Mouse (Mus musculus) MEL (cell line): ENCODE data around the gene Setd6. TPM values are rescaled to one million over a fixed set of nuclear protein-coding genes. Genes with fewer than 3 reads are reported as not detected.

ENCODE experiments used
- DNase-seq: peaks from one replicate; pipeline ENCODE4 v3.0.0; 2011; ENCODE audit warnings: low read depth, low spot score
- H3K27ac ChIP-seq: 2 replicates; pipeline ENCODE4 v1.5.1; 2012; ENCODE audit warnings: low read depth, mild to moderate bottlenecking, control low read depth, low read length, moderate library complexity; ENCODE audit not compliant: control insufficient read depth
- H3K27me3 ChIP-seq, 2 experiments: fragments of 150-350 bp in 1 of 2; sonication (generic) in 1 of 2; 2 replicates each; pipeline ENCODE4 v1.6.1; 2012; ENCODE audit warnings: low read length in 2 of 2, mild to moderate bottlenecking in 2 of 2, improper control_type of control experiment in 1 of 2, moderate library complexity in 1 of 2; ENCODE audit not compliant: insufficient read depth in 2 of 2, control insufficient read depth in 1 of 2
- H3K36me3 ChIP-seq, 2 experiments: 2 replicates each; pipeline ENCODE4 v1.6.1; 2012 to 2014; ENCODE audit warnings: low read length in 2 of 2, improper control_type of control experiment in 1 of 2, inconsistent platforms in 1 of 2, mild to moderate bottlenecking in 1 of 2; ENCODE audit not compliant: insufficient read depth in 2 of 2, control insufficient read depth in 1 of 2
- H3K4me1 ChIP-seq, 2 experiments: fragments of 150-350 bp in 1 of 2; sonication (generic) in 1 of 2; 2 replicates each; pipeline ENCODE4 v1.6.1; 2012; ENCODE audit warnings: low read length in 2 of 2, improper control_type of control experiment in 1 of 2, mild to moderate bottlenecking in 1 of 2; ENCODE audit not compliant: insufficient read depth in 2 of 2, control insufficient read depth in 1 of 2
- H3K4me3 ChIP-seq, 2 experiments: fragments of 150-350 bp in 1 of 2; sonication (generic) in 1 of 2; 2 replicates each; pipeline ENCODE4 v1.5.1; 2012; ENCODE audit warnings: low read depth in 2 of 2, low read length in 2 of 2, mild to moderate bottlenecking in 2 of 2, moderate library complexity in 2 of 2, control low read depth in 1 of 2, improper control_type of control experiment in 1 of 2; ENCODE audit not compliant: control insufficient read depth in 1 of 2, insufficient read depth in 1 of 2
- H3K79me2 ChIP-seq: 2 replicates; pipeline ENCODE4 v1.6.1; 2012; ENCODE audit warnings: mild to moderate bottlenecking, low read length, moderate library complexity; ENCODE audit not compliant: control insufficient read depth, poor library complexity, insufficient read depth
- H3K9ac ChIP-seq: 2 replicates; pipeline ENCODE4 v1.6.1; 2012; ENCODE audit warnings: low read depth, mild to moderate bottlenecking, control low read depth, low read length, moderate library complexity; ENCODE audit not compliant: control insufficient read depth, poor library complexity, severe bottlenecking
- H3K9me3 ChIP-seq: fragments of 150-350 bp; sonication (generic); replicated peaks from 2 replicates; pipeline ENCODE4 v1.6.1; 2012; ENCODE audit warnings: mild to moderate bottlenecking, low read length, improper control_type of control experiment, moderate library complexity; ENCODE audit not compliant: insufficient read depth
- CTCF ChIP-seq, 3 experiments: IDR thresholded peaks in 2 of 3; conservative IDR thresholded peaks in 1 of 3; 2 replicates each; pipeline ENCODE4 v1.5.1; 2011 to 2012; ENCODE audit warnings: low read length in 3 of 3, low read depth in 2 of 3, mild to moderate bottlenecking in 2 of 3, improper control_type of control experiment in 1 of 3, inconsistent platforms in 1 of 3, mixed read lengths in 1 of 3, moderate library complexity in 1 of 3; ENCODE audit not compliant: control insufficient read depth in 1 of 3, insufficient read depth in 1 of 3, poor library complexity in 1 of 3, severe bottlenecking in 1 of 3
- E2F4 ChIP-seq: IDR thresholded peaks from 2 replicates; pipeline ENCODE4 v1.6.1; 2011; ENCODE audit warnings: low read depth, low read length, improper control_type of control experiment, borderline replicate concordance
- EP300 ChIP-seq, 2 experiments: IDR thresholded peaks; 2 replicates each; pipeline ENCODE4 v1.6.1; 2011; ENCODE audit warnings: improper control_type of control experiment in 2 of 2, low read length in 2 of 2, low read depth in 1 of 2, mild to moderate bottlenecking in 1 of 2
- KAT2A ChIP-seq: conservative IDR thresholded peaks from 2 replicates; pipeline ENCODE4 v1.6.1; 2012; ENCODE audit warnings: low read depth, low read length, improper control_type of control experiment, inconsistent platforms
- MEF2A ChIP-seq: IDR thresholded peaks from 2 replicates; pipeline ENCODE4 v1.6.1; 2014; ENCODE audit warnings: low read depth, mild to moderate bottlenecking, inconsistent platforms, low read length, improper control_type of control experiment; ENCODE audit not compliant: poor library complexity, insufficient replicate concordance, severe bottlenecking; ENCODE audit errors: extremely low read depth
- MYB ChIP-seq: IDR thresholded peaks from 2 replicates; pipeline ENCODE4 v1.6.1; 2011; ENCODE audit warnings: mild to moderate bottlenecking, low read depth, low read length, improper control_type of control experiment
- MYC ChIP-seq: IDR thresholded peaks from 2 replicates; pipeline ENCODE4 v1.6.1; 2011; ENCODE audit warnings: low read depth, mild to moderate bottlenecking, low read length, improper control_type of control experiment, moderate library complexity
- NELFE ChIP-seq: IDR thresholded peaks from 2 replicates; pipeline ENCODE4 v1.6.1; 2011; ENCODE audit warnings: low read depth, low read length, improper control_type of control experiment
- POLR2AphosphoS2 ChIP-seq: IDR thresholded peaks from 2 replicates; pipeline ENCODE4 v1.6.1; 2011; ENCODE audit warnings: low read length, improper control_type of control experiment
- POLR2AphosphoS5 ChIP-seq: IDR thresholded peaks from 2 replicates; pipeline ENCODE4 v1.6.1; 2012; ENCODE audit warnings: low read depth, borderline replicate concordance, mild to moderate bottlenecking, inconsistent platforms, low read length, moderate library complexity, mixed read lengths
- SIN3A ChIP-seq: IDR thresholded peaks from 2 replicates; pipeline ENCODE4 v1.6.1; 2012; ENCODE audit warnings: low read length, improper control_type of control experiment, inconsistent platforms
- SMC3 ChIP-seq: IDR thresholded peaks from 2 replicates; pipeline ENCODE4 v1.6.1; 2011; ENCODE audit warnings: low read depth, low read length, improper control_type of control experiment
- TAL1 ChIP-seq: IDR thresholded peaks from 2 replicates; pipeline ENCODE4 v1.6.1; 2012; ENCODE audit warnings: mild to moderate bottlenecking, inconsistent platforms, low read length, moderate library complexity, mixed read lengths
- TBP ChIP-seq: IDR thresholded peaks from 2 replicates; pipeline ENCODE4 v1.8.0; 2011; ENCODE audit warnings: low read depth, low read length, improper control_type of control experiment
- TCF12 ChIP-seq: IDR thresholded peaks from 2 replicates; pipeline ENCODE4 v1.6.1; 2014; ENCODE audit warnings: low read depth, mild to moderate bottlenecking, inconsistent platforms, low read length, improper control_type of control experiment, moderate library complexity
- USF1 ChIP-seq: IDR thresholded peaks from 2 replicates; pipeline ENCODE4 v1.6.1; 2014; ENCODE audit warnings: low read depth, mild to moderate bottlenecking, inconsistent platforms, low read length, improper control_type of control experiment, moderate library complexity
- USF2 ChIP-seq, 2 experiments: IDR thresholded peaks; 2 replicates each; pipeline ENCODE4 v1.6.1; 2011 to 2012; ENCODE audit warnings: improper control_type of control experiment in 2 of 2, low read length in 2 of 2, borderline replicate concordance in 1 of 2, inconsistent platforms in 1 of 2, low read depth in 1 of 2, mild to moderate bottlenecking in 1 of 2; ENCODE audit not compliant: insufficient read depth in 1 of 2
- ZC3H11A ChIP-seq: IDR thresholded peaks from 2 replicates; pipeline ENCODE4 v1.6.1; 2012; ENCODE audit warnings: low read depth, mild to moderate bottlenecking, inconsistent platforms, low read length, improper control_type of control experiment
- ZKSCAN1 ChIP-seq: IDR thresholded peaks from 2 replicates; pipeline ENCODE4 v1.6.1; 2012; ENCODE audit warnings: low read depth, mild to moderate bottlenecking, inconsistent platforms, low read length, improper control_type of control experiment, moderate library complexity
- ZMIZ1 ChIP-seq: IDR thresholded peaks from 2 replicates; pipeline ENCODE4 v1.6.1; 2012; ENCODE audit warnings: low read depth, mild to moderate bottlenecking, inconsistent platforms, low read length, improper control_type of control experiment, moderate library complexity
- polyA plus RNA-seq, 2 experiments: library from polyadenylated mRNA; stranded (reverse) in 1 of 2; unstranded in 1 of 2; fragments of >175 nt in 1 of 2; fragments of >200 nt in 1 of 2; gene quantifications; 2 replicates each; pipeline versions ENCODE4 v1.2.1 to v1.2.4; 2012; ENCODE audit warnings: low replicate concordance in 2 of 2, low read depth in 1 of 2; ENCODE audit not compliant: insufficient read length in 2 of 2, insufficient read depth in 1 of 2, missing spikeins in 1 of 2
- total RNA-seq: library from RNA; depleted of rRNA; stranded (reverse); fragments of 300-350 nt; gene quantifications from 2 replicates; pipeline ENCODE4 v1.2.3, GENCODE M21; 2012

Setd6 gene
- total and polyA plus RNA-seq, 3 experiments = 37.8 to 78.4 TPM; not detected in 1

DNA sequence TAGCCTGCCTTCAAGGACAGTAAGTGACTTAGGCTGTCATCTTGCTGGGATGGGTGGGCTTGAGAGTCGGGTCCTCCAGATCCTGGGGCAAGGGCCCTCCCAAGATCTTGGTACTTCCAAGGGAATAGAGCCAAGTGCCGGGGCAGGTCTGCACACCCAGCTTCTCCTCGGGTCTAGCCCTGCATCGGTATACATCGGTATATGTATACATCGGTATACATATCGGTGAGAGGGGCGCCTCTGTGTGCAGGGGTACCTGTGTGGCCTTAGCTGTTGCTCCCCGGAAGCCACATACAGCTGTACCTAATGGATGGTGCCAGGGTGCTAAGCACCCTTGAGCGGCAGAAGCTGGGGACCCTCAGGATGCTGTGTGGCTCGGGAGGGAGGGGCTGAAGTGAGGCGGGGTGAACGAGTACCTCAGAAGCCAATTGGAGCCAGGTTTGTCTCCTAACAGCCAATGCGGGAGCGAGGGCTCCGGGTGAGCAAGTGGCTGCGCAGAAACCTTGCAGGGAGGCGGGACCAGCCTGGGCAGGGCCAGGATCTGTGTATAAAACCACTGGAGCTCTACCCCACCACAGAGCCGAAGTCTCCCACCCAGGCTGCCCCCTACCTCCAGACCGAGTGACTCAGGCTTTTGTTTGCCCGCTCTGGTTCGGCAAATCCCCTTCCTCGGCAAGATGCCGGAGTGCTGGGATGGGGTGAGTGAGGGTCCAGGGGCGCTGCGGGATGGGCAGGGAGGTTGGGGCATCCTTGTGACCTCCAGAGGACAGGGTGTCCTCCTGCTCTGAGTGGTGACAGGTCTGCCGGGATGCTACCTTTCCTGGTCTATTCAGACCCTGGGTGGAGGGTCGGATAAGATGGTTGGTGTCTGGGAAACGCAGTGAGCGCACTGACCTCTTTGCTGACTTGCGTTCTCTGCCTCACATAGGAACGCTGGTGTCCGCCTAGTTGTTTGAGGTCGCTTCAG is 12.9 kb upstream of the Setd6 start:
- Histone ChIP-seq H3K27ac (no peak overlapping the region), H3K9ac (no peak overlapping the region), H3K36me3 (no peaks in the 10 kb centered on the region), H3K27me3 (peaks cover 0 to 3% of the 10 kb centered on the region in 2 experiments; a peak in 3 of 4 replicates), H3K79me2 (no peaks in the 10 kb centered on the region)
- DNase-seq = peak; percentile 43
- TF ChIP-seq SMC3 = no peak
- TF ChIP-seq ZMIZ1 = no peak
- TF ChIP-seq TCF12 = no peak
- TF ChIP-seq NELFE = no peak
- TF ChIP-seq TAL1 = no peak
- TF ChIP-seq KAT2A = no peak
- TF ChIP-seq MYB = no peak
- TF ChIP-seq, all 39 proteins: peak for 0
- Histone ChIP-seq H3K4me3 (no peak overlapping the region), H3K9me3 (no peaks in the 10 kb centered on the region), H3K4me1 (no peaks in the 10 kb centered on the region)

DNA sequence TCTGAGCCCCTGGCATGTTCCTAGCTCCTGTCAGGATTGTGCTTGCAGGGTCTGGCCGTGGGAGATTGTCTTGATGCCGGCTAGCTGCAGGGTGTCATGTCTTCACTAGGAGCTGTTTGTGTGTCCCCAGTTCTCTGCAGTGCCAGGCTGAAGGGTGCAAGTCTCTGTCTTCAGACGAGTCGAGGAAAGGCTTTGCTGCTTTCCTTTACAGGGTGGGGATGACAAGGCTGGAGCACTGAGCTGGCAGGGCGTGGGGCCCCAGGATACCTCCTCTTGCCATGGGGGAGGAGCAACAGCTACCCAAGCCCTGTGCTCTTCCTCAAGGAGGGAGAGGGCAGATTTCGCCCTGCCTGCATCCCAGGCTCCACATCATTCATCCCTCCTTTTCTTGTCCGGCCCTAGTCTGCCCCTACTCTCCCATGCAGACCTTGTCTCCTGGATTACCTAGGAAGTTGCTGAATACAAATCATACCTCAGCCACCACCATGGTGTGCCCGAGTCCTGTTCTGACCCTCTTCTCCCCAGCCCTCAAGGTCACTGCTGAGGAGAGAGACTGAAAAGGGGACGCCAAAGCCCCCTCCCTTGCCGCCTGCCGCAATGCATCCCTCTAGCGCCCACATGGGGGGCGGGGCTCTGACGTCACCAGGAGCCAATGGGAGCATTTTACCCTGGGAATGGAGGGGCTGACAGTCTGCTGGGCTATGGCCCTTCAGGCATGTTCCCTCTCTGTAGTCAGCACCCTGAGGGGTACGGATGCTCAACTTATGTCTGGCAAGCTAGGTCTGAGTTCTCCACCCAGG is 12.0 kb upstream of the Setd6 start:
- Histone ChIP-seq H3K79me2 (no peaks in the 10 kb centered on the region), H3K9ac (no peak overlapping the region), H3K36me3 (no peaks in the 10 kb centered on the region), H3K4me3 (no peak overlapping the region), H3K9me3 (no peaks in the 10 kb centered on the region), H3K27me3 (peaks cover 0 to 6% of the 10 kb centered on the region in 2 experiments; a peak in 3 of 4 replicates), H3K27ac (no peak overlapping the region), H3K4me1 (no peaks in the 10 kb centered on the region)
- no peak for TF ChIP-seq TBP
- no peak for TF ChIP-seq EP300 (IDR thresholded peaks at IDR 0.05; ENCODE audit: low read depth in 1 of 2, low read length in 2 of 2)
- TF ChIP-seq MYC = no peak
- TF ChIP-seq CTCF (IDR thresholded peaks at IDR 0.05 in 2 of 3, conservative IDR thresholded peaks at IDR 0.05 in 1 of 3; ENCODE audit: control insufficient read depth in 1 of 3, insufficient read depth in 1 of 3, low read depth in 2 of 3, low read length in 3 of 3, poor library complexity in 1 of 3, severe bottlenecking in 1 of 3) = no peak
- no peak for DNase-seq

DNA sequence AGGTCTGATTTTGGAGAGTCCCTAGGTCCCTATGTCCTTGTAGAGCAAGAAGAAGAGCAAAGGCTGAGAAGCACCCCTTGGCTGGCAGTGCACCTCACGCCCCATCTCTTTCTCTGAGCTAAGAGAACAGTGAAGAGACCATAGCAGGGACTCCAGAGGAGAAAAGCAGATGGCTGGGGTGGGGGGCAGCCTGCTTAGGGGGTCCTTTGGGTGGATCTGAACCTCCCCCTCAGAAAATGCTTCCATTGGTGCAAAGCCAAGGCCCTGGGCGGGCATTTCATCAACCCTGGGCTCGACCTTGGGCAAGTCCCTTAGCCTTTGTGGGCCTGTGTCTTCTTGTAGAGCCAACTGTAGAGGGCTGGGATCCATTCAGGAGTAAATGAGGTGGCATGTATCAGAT is 11.1 kb upstream of the Setd6 start:
- H3K36me3 ChIP-seq = no peaks in the 10 kb centered on the region
- TF ChIP-seq NELFE (no peak), USF2 (IDR thresholded peaks at IDR 0.05; ENCODE audit: borderline replicate concordance in 1 of 2, insufficient read depth in 1 of 2, low read depth in 1 of 2, low read length in 2 of 2) (no peak), TAL1 (no peak), SIN3A (no peak), POLR2AphosphoS5 (no peak), ZC3H11A (no peak), TBP (no peak), POLR2AphosphoS2 (no peak), TCF12 (no peak), MEF2A (no peak), ZKSCAN1 (no peak), USF1 (no peak), E2F4 (no peak)
- TF ChIP-seq, all 39 proteins: peak for 0
- H3K79me2 ChIP-seq = no peaks in the 10 kb centered on the region
- H3K4me3 ChIP-seq = no peak overlapping the region
- no peak overlapping the region for H3K27ac ChIP-seq
- no peaks in the 10 kb centered on the region for H3K4me1 ChIP-seq
- no peak overlapping the region for H3K9ac ChIP-seq
- no peak for DNase-seq
- H3K27me3 ChIP-seq = peaks cover 0 to 7% of the 10 kb centered on the region in 2 experiments; a peak in 3 of 4 replicates
- H3K9me3 ChIP-seq = no peaks in the 10 kb centered on the region
